ENCODE assay signal across 32 mouse cellular contexts in the genomic region with DNA sequence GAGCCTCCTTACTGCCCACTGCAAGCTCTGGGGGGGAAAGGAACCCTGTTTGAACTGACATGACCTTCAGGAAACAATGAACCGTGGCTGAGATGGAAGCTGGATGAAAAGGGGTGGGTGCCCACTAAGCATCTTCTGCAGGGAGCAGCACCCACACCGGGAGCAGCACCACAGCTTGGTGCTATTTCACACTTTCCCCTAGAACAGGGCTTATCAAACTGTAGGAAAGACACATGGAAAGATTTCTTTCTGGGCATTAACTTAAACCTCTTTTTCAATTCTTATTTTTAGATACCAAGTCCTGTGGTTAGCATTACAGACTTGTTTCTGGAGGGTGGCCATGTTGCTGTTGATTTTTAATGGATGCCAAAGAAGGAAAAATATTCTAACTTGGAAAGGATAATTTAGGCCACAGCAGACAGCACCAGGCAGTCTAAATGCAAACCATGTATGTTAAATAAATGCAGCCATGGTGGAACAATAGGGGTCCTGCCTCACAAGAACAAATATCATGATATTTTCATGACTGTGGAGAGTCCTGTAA. TPM values are rescaled to one million over a fixed set of nuclear protein-coding genes. Genes with fewer than 3 reads are reported as not detected.
DNase-seq lines count a peak whose midpoint lies in the region; ATAC-seq and TF ChIP-seq lines count a peak whose summit lies in the region.
"Had no signal": no experiment of that assay in that cellular context is flagged by ENCODE, and none has a peak within 500 bp of the region (broad histone marks: within the 10 kb centered on the region; RNA-seq: fewer than 3 reads in every experiment).

No protein-coding gene starts in this region.

- no peak overlapping the region for H3K4me3 ChIP-seq in left cerebral cortex, adult 2 months
- no peak overlapping the region for H3K4me3 ChIP-seq in intestine, postnatal 0 days (ENCODE audit: low read depth, low read length)
- H3K4me3 ChIP-seq: forebrain, embryonic 13.5 days; hindbrain, embryonic 12.5 days; intestine, embryonic 15.5 days; liver, embryonic 15.5 days had no signal

- no peaks in the 10 kb centered on the region for H3K9me3 ChIP-seq in intestine, postnatal 0 days (ENCODE audit: control insufficient read depth)
- H3K9me3 ChIP-seq: forebrain, embryonic 13.5 days; hindbrain, embryonic 12.5 days; intestine, embryonic 15.5 days; liver, embryonic 15.5 days had no signal

- H3K4me1 ChIP-seq in intestine, postnatal 0 days (replicated peaks; ENCODE audit: control insufficient read depth, insufficient read depth, low read length) = no peaks in the 10 kb centered on the region
- H3K4me1 ChIP-seq: forebrain, embryonic 13.5 days; hindbrain, embryonic 12.5 days; intestine, embryonic 15.5 days; liver, embryonic 15.5 days had no signal

- intact Hi-C loops in left cerebral cortex, adult 2 months (cut with DNase I) = no loop called here

- WGBS in intestine, postnatal 0 days = 55% methylated on average over 2 of the region's 2 CpGs

- no peaks in the 10 kb centered on the region for H3K36me3 ChIP-seq in intestine, postnatal 0 days (ENCODE audit: control insufficient read depth, insufficient read depth)
- H3K36me3 ChIP-seq: hindbrain, embryonic 12.5 days; intestine, embryonic 15.5 days; liver, embryonic 15.5 days had no signal

- H3K27me3 ChIP-seq in intestine, postnatal 0 days (replicated peaks; ENCODE audit: control insufficient read depth, insufficient read depth, low read length) = no peaks in the 10 kb centered on the region
- H3K27me3 ChIP-seq: forebrain, embryonic 13.5 days; hindbrain, embryonic 12.5 days; intestine, embryonic 15.5 days; liver, embryonic 15.5 days had no signal

- peak overlapping the region; percentile 72 for H3K27ac ChIP-seq in left cerebral cortex, adult 2 months
- H3K27ac ChIP-seq in intestine, postnatal 0 days (ENCODE audit: low read depth, low read length) = no peak overlapping the region
- H3K27ac ChIP-seq: forebrain, embryonic 13.5 days; hindbrain, embryonic 12.5 days; hindbrain, postnatal 0 days; intestine, embryonic 15.5 days; kidney, postnatal 0 days; liver, embryonic 15.5 days had no signal

- DNase-seq in frontal cortex, postnatal 36 days (ENCODE audit: low spot score in 2 of 2) = peak; percentile 13 to 56
- no peak for DNase-seq in frontal cortex, postnatal 14 days (ENCODE audit: low spot score in 2 of 2)
- no peak for DNase-seq in left cerebral cortex, adult 2 months (ENCODE audit: extremely low spot score in 1 of 2, low spot score in 2 of 2)
- no peak for DNase-seq in left cerebral cortex, adult 8-10 months (ENCODE audit: low spot score in 2 of 2)
- DNase-seq in NIH3T3 (ENCODE audit: low read depth) = peak; percentile 58
- DNase-seq in brain, adult 2 months (ENCODE audit: low read depth, low spot score) = peak; percentile 20
- DNase-seq in layer of hippocampus, postnatal 14 days (ENCODE audit: low spot score in 2 of 2) = no peak
- DNase-seq: adrenal gland, adult 8-10 months; cerebellum, adult 8-10 months; cerebellum, postnatal 25 days; gastrocnemius, postnatal 14 days; heart, adult 11 months; heart, postnatal 36 days; kidney, adult 8-10 months; kidney, postnatal 4 days; left cerebral cortex, postnatal 4 days; liver; lung, embryonic 14.5 days; lung, postnatal 14 days; midbrain, embryonic 14.5 days; retina, postnatal 1 day had no signal

- no peak for TF ChIP-seq CTCF in left cerebral cortex, adult 2 months (IDR thresholded peaks at IDR 0.05)
- TF ChIP-seq CTCF in intestine, postnatal 0 days (IDR thresholded peaks at IDR 0.05; ENCODE audit: low read depth) = no peak

- H3K9ac ChIP-seq in intestine, postnatal 0 days (ENCODE audit: low read depth, low read length) = no peak overlapping the region
- H3K9ac ChIP-seq: forebrain, embryonic 13.5 days; hindbrain, embryonic 12.5 days; intestine, embryonic 15.5 days; liver, embryonic 15.5 days; lung, embryonic 14.5 days had no signal

- H3K4me2 ChIP-seq in intestine, postnatal 0 days (replicated peaks; ENCODE audit: low read depth) = no peak overlapping the region
- H3K4me2 ChIP-seq: forebrain, embryonic 13.5 days; hindbrain, embryonic 12.5 days; intestine, embryonic 15.5 days; liver, embryonic 15.5 days; lung, embryonic 14.5 days had no signal

- no peak for ATAC-seq in intestine, postnatal 0 days
- ATAC-seq: activated CD4-positive, CD25-positive, alpha-beta regulatory T cell, adult 4 months; CD4-positive, CD25-positive, alpha-beta regulatory T cell, adult 4 months; forebrain, embryonic 13.5 days; hindbrain, postnatal 0 days; intestine, embryonic 15.5 days had no signal

RNA-seq across cellular contexts. Expression of gene Atp6ap1l, which starts 44.2 kb away (rescaled TPM):
- 10 to 100 TPM; 22.8 to 26.1 TPM for total RNA-seq in left cerebral cortex, adult 2 months (2021)
- 10 to 100 TPM; 22.5 to 27.0 (median 24.9) TPM for total RNA-seq in left cerebral cortex, adult 8-10 months (2022)
- total RNA-seq in layer of hippocampus, postnatal 14 days (2021) = 1 to 10 TPM; 1.7 to 1.9 TPM
- polyA plus RNA-seq in intestine, postnatal 0 days (2015; fragmentation: Nextera tagmentation; extraction: Ambion mirVana) = not detected in 2 replicates
- total RNA-seq: gastrocnemius, postnatal 14 days; monocyte, adult 5-6 weeks had no signal
- polyA plus RNA-seq: activated CD4-positive, CD25-positive, alpha-beta regulatory T cell, adult 4 months; intestine, embryonic 15.5 days; lung, embryonic 14.5 days; stomach, embryonic 14.5 days had no signal

Comparison
In these comparisons a context has a peak if more than half of its experiments do, and no peak if none do; other contexts are left out.
1. DNase-seq: peak in frontal cortex, postnatal 36 days (2 of 2), NIH3T3 (single experiment) and brain, adult 2 months (single experiment); none in frontal cortex, postnatal 14 days (0 of 2), left cerebral cortex, adult 2 months (0 of 2), left cerebral cortex, adult 8-10 months (0 of 2) and layer of hippocampus, postnatal 14 days (0 of 2).
2. RNA of gene Atp6ap1l, which starts 44.2 kb away (total RNA-seq): 22.8 to 26.1 TPM in left cerebral cortex, adult 2 months and 22.5 to 27.0 TPM in left cerebral cortex, adult 8-10 months; 1.7 to 1.9 TPM in layer of hippocampus, postnatal 14 days; every median in the first group is over 4 times any median in the second.